Mouse (Mus musculus) C2C12 (cell line): ENCODE results near the gene Ppef2. TPM values are rescaled to one million over a fixed set of nuclear protein-coding genes. Genes with fewer than 3 reads are reported as not detected.

Source experiments
- H3K27me3 ChIP-seq: one replicate; pipeline ENCODE4 v1.6.1; 2011; ENCODE audit not compliant: control insufficient read depth, insufficient read depth, insufficient read length
- H3K36me3 ChIP-seq: one replicate; pipeline ENCODE4 v1.6.1; 2011; ENCODE audit not compliant: control insufficient read depth, insufficient read depth
- H3K4me3 ChIP-seq: one replicate; pipeline ENCODE4 v1.5.1; 2011; ENCODE audit warnings: mild to moderate bottlenecking, control low read depth; ENCODE audit not compliant: poor library complexity, insufficient read depth, severe bottlenecking
- H3K79me2 ChIP-seq: one replicate; pipeline ENCODE4 v1.6.1; 2011; ENCODE audit not compliant: control insufficient read depth, insufficient read depth
- H3K79me3 ChIP-seq: one replicate; pipeline ENCODE4 v1.6.1; 2011; ENCODE audit warnings: low read depth, control low read depth
- H3ac ChIP-seq: one replicate; pipeline ENCODE3; 2011; ENCODE audit warnings: low read depth; ENCODE audit not compliant: control insufficient read depth, insufficient read length
- CEBPB ChIP-seq: IDR thresholded peaks from one replicate; pipeline ENCODE4 v1.6.1; 2011; ENCODE audit warnings: low read depth, mild to moderate bottlenecking, control low read depth, moderate library complexity
- CTCF ChIP-seq: IDR thresholded peaks from one replicate; pipeline ENCODE4 v1.5.1; 2011; ENCODE audit not compliant: control insufficient read depth, insufficient read depth, insufficient read length
- FOSL1 ChIP-seq: IDR thresholded peaks from one replicate; pipeline ENCODE4 v1.8.0; 2011; ENCODE audit warnings: mild to moderate bottlenecking, low read length; ENCODE audit not compliant: poor library complexity, insufficient read depth, severe bottlenecking
- MAX ChIP-seq: IDR thresholded peaks from one replicate; pipeline ENCODE4 v1.6.1; 2011; ENCODE audit warnings: mild to moderate bottlenecking, control low read depth
- MYOD1 ChIP-seq: IDR thresholded peaks from one replicate; pipeline ENCODE4 v1.6.1; 2011; ENCODE audit warnings: low read depth; ENCODE audit not compliant: control insufficient read depth, insufficient read length
- MYOG ChIP-seq: IDR thresholded peaks from one replicate; pipeline ENCODE4 v1.6.1; 2011; ENCODE audit not compliant: control insufficient read depth, insufficient read length; ENCODE audit errors: extremely low read depth
- USF1 ChIP-seq: IDR thresholded peaks from one replicate; pipeline ENCODE4 v1.6.1; 2011; ENCODE audit warnings: low read depth, mild to moderate bottlenecking, control low read depth, moderate library complexity
- polyA plus RNA-seq: library from polyadenylated mRNA; unstranded; fragments of >200 nt; fragmentation: generic; extraction: Trizol; gene quantifications from one replicate; pipeline ENCODE4 v1.2.1, GENCODE M21; 2012; ENCODE audit warnings: missing spikeins

Ppef2 gene
- polyA plus RNA-seq, 1 experiment = not detected

GRCm38 (mm10) chr5:92287840-92288239 is 31.8 kb upstream of the Ppef2 start:
- H3K79me2 ChIP-seq = no peaks in the 10 kb centered on the region
- H3K79me3 ChIP-seq = no peaks in the 10 kb centered on the region
- H3ac ChIP-seq = no peak overlapping the region
- TF ChIP-seq FOSL1 (no peak), CEBPB (no peak), MAX (no peak), MYOG (no peak), MYOD1 (no peak), CTCF (no peak), USF1 (no peak)
- H3K4me3 ChIP-seq = no peak overlapping the region
- peaks cover 72% of the 10 kb centered on the region for H3K36me3 ChIP-seq
- no peaks in the 10 kb centered on the region for H3K27me3 ChIP-seq

- Histone ChIP-seq H3K36me3 (peaks cover 32% of the 10 kb centered on the region), H3K79me3 (no peaks in the 10 kb centered on the region), H3K27me3 (no peaks in the 10 kb centered on the region), H3K4me3 (no peak overlapping the region), H3ac (no peak overlapping the region), H3K79me2 (no peaks in the 10 kb centered on the region)
- TF ChIP-seq MYOD1 (no peak), MAX (no peak), CTCF (no peak), FOSL1 (no peak)
Measured at GRCm38 (mm10) chr5:92283107-92283506, 27.0 kb upstream of the Ppef2 start.

GRCm38 (mm10) chr5:92282571-92282970 is 26.5 kb upstream of the Ppef2 start:
- Histone ChIP-seq H3ac (no peak overlapping the region), H3K27me3 (no peaks in the 10 kb centered on the region), H3K36me3 (peaks cover 27% of the 10 kb centered on the region), H3K4me3 (no peak overlapping the region), H3K79me2 (no peaks in the 10 kb centered on the region), H3K79me3 (no peaks in the 10 kb centered on the region)
- no peak for TF ChIP-seq CEBPB
- TF ChIP-seq MYOG = no peak
- TF ChIP-seq CTCF = no peak
- no peak for TF ChIP-seq FOSL1
- no peak for TF ChIP-seq MYOD1
- TF ChIP-seq MAX = no peak
- TF ChIP-seq USF1 = no peak

- no peaks in the 10 kb centered on the region for H3K79me3 ChIP-seq
- no peak overlapping the region for H3K4me3 ChIP-seq
- H3K79me2 ChIP-seq = no peaks in the 10 kb centered on the region
- no peak for TF ChIP-seq FOSL1
- TF ChIP-seq MAX = no peak
- no peak for TF ChIP-seq MYOG
- no peak for TF ChIP-seq USF1
- no peak for TF ChIP-seq CTCF
- no peak for TF ChIP-seq CEBPB
- no peaks in the 10 kb centered on the region for H3K27me3 ChIP-seq
- H3ac ChIP-seq = no peak overlapping the region
- H3K36me3 ChIP-seq = peaks cover 1% of the 10 kb centered on the region
Measured at GRCm38 (mm10) chr5:92278942-92279537, 23.0 kb upstream of the Ppef2 start.

- Histone ChIP-seq H3ac (peak within 1 kb of the TSS; percentile 25), H3K4me3 (peak within 1 kb of the TSS; percentile 34), H3K79me3 (no peaks in the 10 kb centered on the region), H3K36me3 (no peaks in the 10 kb centered on the region), H3K27me3 (no peaks in the 10 kb centered on the region), H3K79me2 (no peaks in the 10 kb centered on the region)
- TF ChIP-seq MYOD1 (no peak), CEBPB (no peak), USF1 (no peak), CTCF (no peak), MYOG (no peak), MAX (no peak), FOSL1 (no peak)
Measured at GRCm38 (mm10) chr5:92277437-92278394, 21.6 kb upstream of the Ppef2 start, which contains the start of gene Naaa. TSS of gene Naaa (minus strand) at chr5:92278170.
